Mouse (Mus musculus): ENCODE measurements around the gene Nhsl1.
"Not testable (repeated sequence)": the region's sequence is repeated elsewhere in the genome, so short reads cannot be mapped to it uniquely, and the experiment has no call there.

GRCm38 (mm10) chr10:18559076-18559475 is 240.3 kb downstream of the Nhsl1 start:
- TF ChIP-seq POLR2A (IDR thresholded peaks at IDR 0.05; ENCODE audit: borderline replicate concordance, low read depth, low read length); CTCF (IDR thresholded peaks at IDR 0.05; ENCODE audit: low read depth, low read length): not testable (repeated sequence)
